Mouse (Mus musculus) gastrocnemius, postnatal 36 days (tissue): Measurements from ENCODE around the gene Tmem88. TPM values are rescaled to one million over a fixed set of nuclear protein-coding genes. Genes with fewer than 3 reads are reported as not detected.

Source experiments
- DNase-seq, 2 experiments: peaks; one replicate each; pipeline ENCODE4 v3.0.0; 2022
- intact Hi-C: fragments of 180-260 bp; cut with DNase I; formaldehyde crosslinking; loops from one replicate; pipeline ENCODE4 v1.15.1; 2025
- long read RNA-seq, 2 experiments: library from polyadenylated mRNA; stranded (forward); transcript quantifications; one replicate each; pipeline ENCODE4 v2.0.0; 2021
- total RNA-seq, 2 experiments: library from RNA; stranded (reverse); gene quantifications; 2 replicates each; pipeline ENCODE4 v1.2.3; 2021

Gene Tmem88
- total RNA-seq, result 1 to 10 TPM; 6.3 to 7.9 TPM
- long read RNA-seq, experiment 1, transcript Tmem88-201 (2 exons, 1,582 nt), result major isoform, 8 of 10 reads
- long read RNA-seq, experiment 1, partial matches to known transcripts, result 0 of 10 reads
- long read RNA-seq, experiment 1, other reads (novel, unspliced or antisense), result 2 of 10 reads
- long read RNA-seq, experiment 2, transcript Tmem88-201 (2 exons, 1,582 nt), result major isoform, 14 of 15 reads
- long read RNA-seq, experiment 2, partial matches to known transcripts, result 0 of 15 reads
- long read RNA-seq, experiment 2, other reads (novel, unspliced or antisense), result 1 of 15 reads

DNA sequence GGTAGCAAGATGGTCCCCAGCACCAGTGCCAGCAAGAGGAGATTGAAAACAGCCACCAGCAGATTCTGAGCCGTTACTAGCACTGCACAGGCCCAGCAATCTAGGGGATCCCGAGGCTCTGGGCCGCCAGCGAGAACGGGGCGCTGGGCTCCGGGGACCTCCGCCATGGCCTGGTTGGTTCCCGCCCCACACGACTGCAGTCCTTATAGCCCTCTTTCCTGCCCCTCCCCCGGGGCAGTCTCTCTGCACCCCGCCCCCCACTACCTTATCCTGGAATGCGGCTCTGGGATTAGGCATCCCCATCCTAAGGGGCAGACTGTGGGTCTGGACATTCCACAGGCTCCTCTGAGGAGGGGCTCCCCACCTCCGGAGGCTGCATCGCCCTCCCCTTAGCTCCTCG, at the start of gene Tmem88:
Gene Tmem88, minus strand, starts transcription at position 176 of the 400 bp plus-strand sequence.
- intact Hi-C loops, result no loop called here
- peak; percentile 20 to 47 for DNase-seq

DNA sequence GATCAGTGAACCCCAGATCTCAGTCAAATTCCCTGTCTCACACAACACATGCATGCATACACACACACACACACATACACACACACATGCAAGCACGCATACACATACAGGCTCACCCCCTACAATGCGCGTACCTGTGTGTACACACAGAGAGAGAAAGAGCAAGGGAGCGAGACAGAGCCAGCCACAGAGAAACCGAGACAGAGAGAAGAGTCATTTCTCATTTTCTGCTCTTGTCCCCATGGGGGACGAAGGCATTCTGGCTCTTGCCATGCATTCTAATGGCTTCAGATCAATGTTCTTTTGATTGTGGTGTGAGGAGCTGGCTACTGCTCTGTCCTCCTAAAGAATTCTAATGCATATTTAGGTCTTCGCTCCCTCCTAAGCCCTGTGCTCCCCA, 49.3 kb upstream of the Tmem88 start:
- intact Hi-C loops, result loop anchor here (10.0 kb wide), 1 partner anchor 48 kb away; no protein-coding TSS in a partner anchor
- no peak for DNase-seq

GRCm38 (mm10) chr11:69443328-69443727, 45.3 kb upstream of the Tmem88 start:
- intact Hi-C loops, result loop anchor here (10.0 kb wide), 1 partner anchor 51 kb away; no protein-coding TSS in a partner anchor
- no peak for DNase-seq

- no peak for DNase-seq
- intact Hi-C loops, result loop anchor here (5.0 kb wide), 2 partner anchors 80 to 180 kb away; no protein-coding TSS in a partner anchor
These were observed 39.3 kb upstream of the Tmem88 start for GRCm38 (mm10) chr11:69437291-69437690.

DNA sequence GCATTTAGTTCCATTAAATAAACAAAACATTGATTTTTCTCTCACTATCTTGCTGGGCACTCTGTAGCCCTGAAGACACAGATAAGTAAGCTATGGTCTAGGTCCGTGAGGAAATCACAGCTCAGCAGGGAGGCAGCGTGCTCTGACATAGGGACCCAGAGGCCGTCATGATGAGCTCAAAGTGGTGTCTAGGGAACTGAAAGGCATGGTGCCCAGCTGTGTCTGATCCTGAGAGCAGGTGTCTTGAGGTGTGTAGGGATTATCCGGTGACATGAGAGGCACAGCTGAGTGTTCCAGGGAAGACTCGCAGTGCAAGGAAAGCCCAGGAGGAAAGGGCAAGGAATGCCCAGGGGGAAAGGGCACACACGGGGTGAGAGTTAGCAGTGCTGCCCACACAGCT, 35.2 kb upstream of the Tmem88 start:
- intact Hi-C loops, result loop anchor here (5.0 kb wide), 1 partner anchor 166 kb away; no protein-coding TSS in a partner anchor
- no peak for DNase-seq

DNA sequence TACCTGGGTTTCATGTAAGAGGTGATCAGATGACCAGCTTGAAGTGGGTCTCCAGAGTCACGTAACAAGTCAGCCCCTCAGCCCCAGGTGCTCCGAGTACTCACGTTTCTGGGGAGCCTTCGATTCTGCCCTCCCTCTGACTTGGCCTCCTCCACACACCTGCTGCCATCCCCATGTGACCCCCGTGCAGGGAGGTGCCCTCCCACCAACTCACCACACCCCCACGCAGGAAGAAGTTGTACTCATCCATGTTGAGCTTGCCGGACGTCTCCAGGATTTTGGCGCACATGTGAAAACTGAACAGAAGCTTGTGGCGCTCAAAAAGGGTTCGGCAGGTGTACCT, 34.6 kb upstream of the Tmem88 start:
- intact Hi-C loops, result loop anchor here (1.0 to 5.0 kb wide), 2 partner anchors 32 to 165 kb away; no protein-coding TSS in a partner anchor
- DNase-seq, result no peak

GRCm38 (mm10) chr11:69431829-69432639, 34.0 kb upstream of the Tmem88 start:
- intact Hi-C loops, result loop anchor here (1.0 to 5.0 kb wide), 2 partner anchors 32 to 165 kb away; no protein-coding TSS in a partner anchor
- DNase-seq, result peak in 1 of 2 experiments; percentile 62

- intact Hi-C loops, result loop anchor here (5.0 kb wide), 1 partner anchor 163 kb away; no protein-coding TSS in a partner anchor
- DNase-seq, result no peak
These were observed 32.6 kb upstream of the Tmem88 start for GRCm38 (mm10) chr11:69430631-69431030.

DNA sequence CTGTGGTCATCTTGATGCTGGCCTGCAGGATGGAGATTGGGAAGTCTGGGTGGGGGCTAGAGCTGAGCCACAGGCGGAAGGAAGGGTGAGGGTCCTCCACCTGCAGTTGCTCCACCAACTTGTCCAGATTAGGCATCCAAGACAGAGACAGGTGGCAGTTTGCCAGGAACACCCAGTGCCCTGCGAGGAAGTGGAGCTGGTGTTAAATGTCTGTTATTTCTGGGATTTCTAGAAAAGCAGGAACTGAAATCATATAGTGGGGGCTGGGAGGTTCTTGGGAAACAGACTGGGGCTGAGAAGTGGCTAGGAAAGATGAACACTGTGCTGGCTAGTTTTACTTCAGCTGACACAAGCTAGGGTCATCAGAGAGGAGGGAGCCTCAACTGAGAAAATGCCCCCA, 31.3 kb upstream of the Tmem88 start:
- no peak for DNase-seq
- intact Hi-C loops, result no loop called here

DNA sequence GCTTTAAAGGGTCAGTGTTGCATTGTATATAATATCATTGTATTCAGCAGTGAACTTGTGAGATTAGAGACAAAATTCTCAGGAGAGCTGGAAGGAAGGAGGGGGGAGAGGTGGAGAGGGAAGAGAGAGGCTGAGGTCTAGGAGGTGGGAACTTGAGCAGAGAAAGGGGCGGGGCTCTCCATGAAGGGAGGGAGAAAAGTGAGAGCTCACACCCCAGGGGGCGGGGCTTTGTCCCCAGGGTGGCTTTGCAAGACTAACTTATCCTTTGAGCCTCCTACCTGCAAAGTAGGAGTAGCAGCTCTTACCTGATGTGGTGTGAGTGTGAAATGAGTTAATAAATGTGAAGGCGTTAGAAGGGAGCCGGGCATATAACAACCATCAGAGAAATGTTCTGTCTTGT, 30.7 kb upstream of the Tmem88 start:
- DNase-seq, result peak in 1 of 2 experiments; percentile 30
- intact Hi-C loops, result no loop called here

GRCm38 (mm10) chr11:69426246-69426645, 28.2 kb upstream of the Tmem88 start:
- intact Hi-C loops, result no loop called here
- no peak for DNase-seq

DNA sequence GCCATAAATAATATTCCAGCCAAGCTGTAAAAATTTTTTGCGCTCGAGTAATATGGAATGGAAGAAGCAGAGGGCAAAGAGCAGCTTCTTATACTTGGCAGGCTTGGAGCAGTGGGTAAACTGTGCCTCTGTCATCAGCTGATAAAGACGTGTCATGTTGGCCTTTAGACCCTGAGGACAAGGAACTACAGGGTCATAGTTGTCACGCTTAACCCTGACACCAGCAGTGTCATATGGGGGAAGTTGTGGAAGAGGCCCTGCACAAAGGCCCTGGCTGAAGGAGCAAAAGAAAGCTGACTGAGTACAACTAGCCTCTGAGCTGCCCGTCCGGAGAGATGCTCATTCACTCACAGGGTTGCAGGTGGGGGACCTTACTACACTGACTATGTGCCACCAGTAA, 25.9 kb upstream of the Tmem88 start:
- DNase-seq, result no peak
- intact Hi-C loops, result no loop called here

DNA sequence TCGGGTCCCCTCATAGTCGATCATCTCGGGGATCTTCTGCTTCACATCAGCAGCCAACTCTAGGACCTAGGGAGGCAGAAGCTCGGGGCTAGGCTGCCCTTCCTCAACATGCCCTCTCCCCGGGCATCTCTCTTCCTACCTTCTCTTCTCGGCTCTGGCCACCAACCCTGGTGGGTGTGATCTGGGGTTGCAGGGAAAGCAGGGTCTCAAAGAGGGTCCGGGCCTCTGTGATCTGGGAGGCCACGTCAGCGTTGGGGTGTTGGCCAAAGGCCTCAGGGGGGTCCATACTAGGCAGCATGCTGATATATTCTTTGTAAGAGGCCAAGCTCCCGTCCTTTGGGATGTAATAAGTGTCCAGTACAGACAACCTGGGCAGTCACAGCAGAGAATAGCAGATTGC, 24.8 kb upstream of the Tmem88 start:
- intact Hi-C loops, result no loop called here

DNA sequence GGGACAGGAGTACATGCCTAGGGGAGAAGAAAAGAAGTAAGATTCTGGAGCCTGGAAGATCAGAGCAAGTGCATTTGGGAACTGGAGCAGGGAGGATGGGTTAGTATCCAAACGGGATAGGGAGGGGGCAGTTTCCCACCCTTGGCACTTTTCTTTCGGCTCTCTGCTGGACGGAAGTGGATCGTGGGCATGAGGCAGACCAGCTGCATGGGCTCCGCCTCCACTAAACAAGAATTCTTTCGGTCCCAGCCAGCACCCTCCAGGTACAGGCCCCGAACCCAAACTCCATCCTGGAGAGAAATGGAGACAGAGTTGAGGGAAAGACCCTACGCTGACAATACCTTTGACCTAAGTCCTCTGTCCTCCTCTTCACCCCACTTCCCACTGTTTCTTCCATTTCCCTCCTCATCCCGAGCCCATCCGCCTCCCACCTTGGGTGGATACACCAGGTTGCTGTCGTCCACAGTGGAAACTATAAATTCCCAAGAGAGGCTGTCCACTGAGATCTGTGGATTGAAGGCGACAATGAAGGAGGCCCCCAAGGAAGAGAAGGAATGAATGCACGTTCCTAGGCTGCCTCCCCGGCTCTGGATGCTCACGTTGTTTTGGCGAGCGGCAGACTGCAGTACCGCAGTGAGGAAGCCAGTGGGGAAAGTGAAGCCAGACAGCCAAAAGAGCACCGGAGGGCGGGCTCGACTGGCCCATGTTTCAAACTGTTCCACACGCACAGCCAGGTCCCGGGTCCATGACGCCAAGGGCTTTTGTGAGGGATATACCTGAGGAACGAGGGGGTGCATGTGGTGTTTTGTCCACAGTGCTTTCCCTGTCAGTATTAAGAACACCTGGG, 23.3 kb upstream of the Tmem88 start:
- no peak for DNase-seq
- intact Hi-C loops, result loop anchor here (2.0 kb wide), 1 partner anchor 15 kb away; no protein-coding TSS in a partner anchor

More for the DNA sequence above, 24.8 kb upstream of the Tmem88 start:
- DNase-seq, result no peak

DNA sequence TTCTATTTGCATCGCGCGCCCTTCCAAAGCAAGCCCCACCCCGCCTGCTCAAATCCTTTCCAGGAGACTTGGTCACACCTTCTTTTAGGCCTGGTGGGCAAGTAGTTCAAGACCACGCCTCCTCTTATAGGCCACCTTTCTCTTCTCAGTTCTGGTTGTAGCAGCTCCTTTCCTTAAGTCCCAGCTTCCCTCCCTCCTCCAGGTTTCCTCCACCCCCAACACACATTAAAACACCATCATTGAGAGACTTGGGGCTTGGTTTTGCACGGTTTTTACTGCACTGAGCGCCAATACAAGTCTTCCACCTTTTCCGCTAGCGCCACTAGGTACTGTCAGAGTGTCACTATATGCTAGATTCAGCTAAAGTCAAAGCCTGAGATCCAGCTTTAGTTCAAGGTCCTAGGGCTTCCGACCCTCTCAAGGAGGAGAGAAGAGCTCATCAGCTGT, 22.5 kb upstream of the Tmem88 start:
- intact Hi-C loops, result loop anchor here (2.0 kb wide), 1 partner anchor 14 kb away; no protein-coding TSS in a partner anchor

DNA sequence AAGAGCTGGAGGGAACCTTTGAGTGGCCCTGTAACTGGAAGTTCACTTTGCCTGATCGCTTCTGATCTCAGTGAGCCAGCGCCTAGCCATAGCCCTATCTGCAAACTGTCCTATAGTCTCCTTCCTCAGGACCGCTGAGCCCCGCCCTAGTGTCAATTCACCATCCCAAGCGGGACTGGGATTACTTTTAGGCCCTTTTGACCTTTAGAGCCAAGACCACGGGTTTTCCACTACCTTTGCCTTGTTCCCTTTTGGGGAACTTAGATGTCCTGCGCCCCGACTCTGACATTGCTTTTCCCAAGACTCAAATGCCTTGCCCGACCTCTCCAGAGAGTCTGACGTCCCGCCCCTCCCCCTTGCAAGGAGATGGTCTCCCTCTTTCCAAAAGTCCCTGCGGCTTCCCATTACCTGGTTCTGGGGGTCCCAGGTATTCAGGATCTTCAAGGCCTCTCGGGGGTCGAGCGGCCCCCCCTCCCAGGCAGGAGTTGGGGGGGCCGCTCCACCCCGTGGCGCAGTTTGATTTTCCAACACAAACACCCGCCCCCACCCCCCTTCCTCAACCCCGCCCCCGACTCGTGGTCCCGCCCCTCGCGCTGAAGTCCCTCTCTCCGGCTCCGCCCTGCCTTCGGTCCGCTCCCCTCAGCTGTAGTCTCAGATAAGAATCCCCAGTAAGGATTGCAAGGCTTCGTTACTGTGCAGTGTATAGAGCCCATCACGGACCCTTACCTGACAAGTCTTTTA, 21.9 kb upstream of the Tmem88 start:
- intact Hi-C loops, result loop anchor here (2.0 to 10.0 kb wide), 3 partner anchors 13 to 575 kb away; partner anchors contain the start of genes Gabarap, Per1 and Phf23
- no peak for DNase-seq

More for the DNA sequence above, 22.5 kb upstream of the Tmem88 start:
- no peak for DNase-seq

DNA sequence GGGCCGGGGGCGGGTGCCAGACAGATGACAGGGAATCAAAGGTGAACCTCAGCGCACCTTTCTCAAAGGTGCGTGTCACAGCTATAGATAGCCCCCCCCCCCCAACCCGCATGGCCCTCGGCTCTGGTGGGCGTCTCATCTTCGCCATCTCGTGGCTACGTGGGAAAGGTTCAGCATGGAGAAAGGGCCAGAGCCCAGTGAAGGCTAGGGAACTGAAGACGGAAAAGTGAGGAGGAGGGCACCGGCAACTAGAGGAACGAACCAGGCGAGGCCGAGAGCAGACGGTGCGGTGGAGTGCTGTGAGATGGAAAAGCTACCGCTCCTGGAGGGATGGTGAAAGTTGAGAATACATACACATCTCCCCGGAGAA, 21.4 kb upstream of the Tmem88 start:
- intact Hi-C loops, result loop anchor here (10.0 kb wide), 2 partner anchors 325 to 575 kb away; partner anchors contain the start of genes Gabarap, Per1 and Phf23
- no peak for DNase-seq

DNA sequence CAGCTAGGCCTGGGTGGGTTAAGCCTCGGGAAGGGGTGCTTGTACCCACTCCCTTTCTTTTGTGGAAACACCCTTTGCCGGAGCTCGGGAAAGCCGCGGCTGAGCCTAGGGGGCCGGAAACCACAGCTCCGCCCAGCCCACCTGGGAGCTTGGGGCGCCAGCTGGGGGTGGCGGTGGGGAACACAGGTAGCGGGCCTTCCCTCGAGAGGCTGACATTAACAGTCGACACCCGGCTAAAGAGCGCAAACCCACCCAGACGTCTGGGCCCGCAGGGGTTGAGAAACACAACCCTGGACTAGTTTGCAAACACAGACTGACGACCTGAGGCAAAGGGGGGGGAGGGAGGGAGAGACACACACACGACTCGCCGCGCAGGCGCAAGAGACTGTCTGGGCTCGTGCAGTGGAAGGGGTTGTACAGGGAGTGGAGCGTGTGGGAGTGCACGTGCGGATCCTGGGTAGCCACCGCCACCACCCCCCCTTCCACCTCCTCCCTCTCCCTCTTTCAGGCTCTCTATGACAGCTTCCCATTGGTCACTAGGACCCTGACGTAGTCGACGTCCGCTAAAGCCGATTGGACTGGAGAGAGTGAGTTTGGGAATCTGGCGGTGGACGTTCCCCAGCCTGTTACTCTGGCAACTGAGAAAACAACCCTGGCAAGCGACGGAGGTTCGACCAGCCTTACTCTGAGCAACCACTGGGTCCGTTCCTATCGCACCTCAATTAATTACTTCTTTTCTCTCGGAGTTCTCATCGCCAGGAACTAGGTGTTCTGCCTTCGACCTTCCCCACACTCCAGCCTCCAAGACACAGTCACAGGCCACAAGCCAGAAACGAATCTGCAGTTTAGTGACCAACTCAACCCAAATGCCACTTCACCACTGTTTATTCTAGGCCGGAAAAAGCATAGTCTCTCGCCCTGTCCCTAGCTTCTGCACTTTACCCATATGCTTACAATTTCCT, 20.7 kb upstream of the Tmem88 start:
- intact Hi-C loops, result loop anchor here (10.0 kb wide), 2 partner anchors 324 to 576 kb away; partner anchors contain the start of genes Gabarap, Per1 and Phf23
- DNase-seq, result peak; percentile 78 to 91
